Mouse (Mus musculus) kidney, adult 9 months (tissue): ENCODE data around the gene Olfr611.
"Not testable (repeated sequence)": the region's sequence is repeated elsewhere in the genome, so short reads cannot be mapped to it uniquely, and the experiment has no call there.

ENCODE experiments used
- DNase-seq: peaks from one replicate; pipeline ENCODE4 v3.0.0; 2022

Gene Olfr611

DNA sequence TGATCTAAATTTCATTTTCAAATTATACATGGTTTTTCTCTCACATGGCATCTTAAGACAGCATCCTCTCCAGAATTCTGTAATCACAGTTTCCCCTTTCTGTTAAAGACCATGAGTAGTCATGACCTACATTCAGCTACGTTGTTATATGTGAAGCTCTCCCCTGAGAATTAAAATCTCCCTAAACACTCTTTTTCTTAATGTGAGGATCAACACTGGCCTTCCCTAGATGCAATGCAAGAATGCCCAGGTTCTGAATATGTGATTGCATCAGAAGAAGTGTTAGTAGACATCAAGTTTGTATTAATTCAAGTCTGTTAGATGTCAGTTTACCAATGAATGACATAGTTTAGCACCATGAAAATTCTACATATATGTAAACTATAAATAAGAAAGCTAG, at the start of gene Olfr611:
Olfr611 (minus strand) TSS at position 101 of the 400 bp plus-strand sequence.
- not testable (repeated sequence) for DNase-seq

DNA sequence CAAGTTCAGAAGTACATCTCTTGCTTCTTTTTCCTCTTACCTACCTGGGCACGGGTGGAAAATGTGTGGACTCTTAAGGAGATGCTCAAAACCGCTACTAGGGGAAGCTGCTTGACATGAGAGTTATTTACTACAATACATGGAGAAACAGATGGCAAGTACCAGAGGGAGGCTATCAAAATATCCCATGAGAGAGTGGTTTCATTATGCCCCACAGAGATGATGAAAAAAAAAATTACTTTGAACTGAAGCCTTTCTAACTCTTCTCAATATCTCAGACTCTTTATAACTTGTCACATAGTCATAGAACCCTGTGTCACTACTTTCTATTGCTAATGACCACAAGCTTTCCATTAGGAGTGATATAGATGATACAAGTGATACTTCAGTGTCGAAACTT, 48.4 kb upstream of the Olfr611 start, which contains the start of gene Olfr616:
Olfr616 (minus strand) TSS at position 101 of the 400 bp plus-strand sequence.
- DNase-seq, result no peak

DNA sequence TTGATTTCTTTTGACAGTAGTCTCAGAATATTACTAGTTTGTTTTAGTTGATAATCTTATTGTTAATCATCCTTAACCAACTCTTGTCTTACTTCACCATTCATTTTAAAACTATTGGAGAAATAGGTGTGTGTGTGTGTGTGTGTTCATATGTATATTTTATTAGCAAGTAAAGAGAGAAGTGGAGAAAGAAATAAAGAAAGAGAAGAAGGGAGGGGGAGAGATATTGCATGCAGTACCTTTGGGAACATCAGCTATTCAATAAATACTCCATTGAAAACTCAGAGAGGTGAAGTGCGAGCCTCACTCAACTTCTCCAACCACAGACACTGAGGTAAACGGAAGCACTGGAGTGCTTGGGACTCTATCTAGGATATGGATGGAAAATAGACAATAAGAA, 35.1 kb upstream of the Olfr611 start, which contains the start of gene Olfr615:
Olfr615 (plus strand) TSS at position 301 of the 400 bp plus-strand sequence.
- DNase-seq, result no peak

- no peak for DNase-seq
Measured at GRCm38 (mm10) chr7:103547774-103548173, 27.1 kb upstream of the Olfr611 start, which contains the start of gene Olfr613. Gene Olfr613 (plus strand): TSS chr7:103548074.

DNA sequence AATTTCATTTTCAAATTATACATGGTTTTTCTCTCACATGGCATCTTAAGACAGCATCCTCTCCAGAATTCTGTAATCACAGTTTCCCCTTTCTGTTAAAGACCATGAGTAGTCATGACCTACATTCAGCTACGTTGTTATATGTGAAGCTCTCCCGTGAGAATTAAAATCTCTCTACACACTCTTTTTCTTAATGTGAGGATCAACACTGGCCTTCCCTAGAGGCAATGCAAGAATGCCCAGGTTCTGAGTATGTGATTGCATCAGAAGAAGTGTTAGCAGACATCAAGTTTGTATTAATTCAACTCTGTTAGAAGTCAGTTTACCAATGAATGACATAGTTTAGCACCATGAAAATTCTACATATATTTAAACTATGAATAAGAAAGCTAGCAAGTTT, 22.0 kb upstream of the Olfr611 start, which contains the start of gene Olfr612:
Olfr612 (minus strand) TSS at position 101 of the 400 bp plus-strand sequence.
- DNase-seq, result not testable (repeated sequence)

GRCm38 (mm10) chr7:103512022-103512421, 8.6 kb downstream of the Olfr611 start, which contains the start of gene Olfr610:
Gene Olfr610 (minus strand): TSS chr7:103512122.
- DNase-seq, result no peak

DNA sequence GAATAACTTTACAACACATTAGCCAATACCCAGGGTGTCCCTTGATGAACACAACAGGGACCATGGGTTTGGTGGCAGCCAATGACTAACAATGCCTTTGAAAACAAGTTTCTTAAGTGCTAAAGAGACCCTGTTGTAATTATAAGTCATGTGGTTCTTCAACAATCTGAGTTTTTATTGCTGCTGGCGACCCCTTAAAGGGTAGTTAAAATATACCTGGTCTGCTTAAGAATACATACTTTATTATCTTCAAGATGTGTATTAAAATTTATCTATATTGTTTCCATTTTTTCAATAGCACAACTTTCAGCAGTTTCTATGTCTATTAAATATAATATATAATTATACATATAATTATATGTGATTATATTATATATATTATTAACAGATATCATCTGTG, 22.7 kb downstream of the Olfr611 start, which contains the start of gene Olfr609:
Olfr609 (minus strand) TSS at position 101 of the 400 bp plus-strand sequence.
- no peak for DNase-seq

- DNase-seq, result peak; percentile 52
Measured at GRCm38 (mm10) chr7:103477106-103477505, 43.5 kb downstream of the Olfr611 start.

- DNase-seq, result no peak
Measured at GRCm38 (mm10) chr7:103469577-103469976, 51.1 kb downstream of the Olfr611 start, which contains the start of gene Olfr608. Gene Olfr608 (plus strand): TSS chr7:103469877.
